Mouse (Mus musculus) cerebellum, adult 11-12 months (tissue): ENCODE results near the gene Efcab9.
"Not testable (repeated sequence)": the region's sequence is repeated elsewhere in the genome, so short reads cannot be mapped to it uniquely, and the experiment has no call there.

Experiments
- DNase-seq: peaks from one replicate; pipeline ENCODE4 v3.0.0; 2022

Efcab9 gene

GRCm38 (mm10) chr11:32535646-32536045 lies 3.8 kb upstream of the Efcab9 start:
- DNase-seq = no peak

- peak; percentile 48 for DNase-seq
Measured at GRCm38 (mm10) chr11:32534453-32535075, 2.7 kb upstream of the Efcab9 start.

GRCm38 (mm10) chr11:32533482-32534261 lies 1.8 kb upstream of the Efcab9 start:
- DNase-seq = peak; percentile 78

- peak; percentile 91 for DNase-seq
Measured at GRCm38 (mm10) chr11:32532765-32533481, 1.0 kb upstream of the Efcab9 start, which contains the start of gene Stk10. Stk10 (plus strand) TSS chr11:32533305.

- no peak for DNase-seq
Measured at GRCm38 (mm10) chr11:32530151-32530550, 1.7 kb downstream of the Efcab9 start.

GRCm38 (mm10) chr11:32527006-32527405 lies 4.9 kb downstream of the Efcab9 start:
- DNase-seq = no peak

- no peak for DNase-seq
Measured at GRCm38 (mm10) chr11:32524122-32524920, 7.6 kb downstream of the Efcab9 start.

GRCm38 (mm10) chr11:32521246-32521645 lies 10.6 kb downstream of the Efcab9 start:
- DNase-seq = no peak

GRCm38 (mm10) chr11:32519354-32519753 lies 12.5 kb downstream of the Efcab9 start:
- no peak for DNase-seq

- no peak for DNase-seq
Measured at GRCm38 (mm10) chr11:32518770-32519169, 13.1 kb downstream of the Efcab9 start.

GRCm38 (mm10) chr11:32516916-32517712 lies 14.8 kb downstream of the Efcab9 start:
- DNase-seq = peak; percentile 86

- DNase-seq = peak; percentile 48
Measured at GRCm38 (mm10) chr11:32516091-32516490, 15.8 kb downstream of the Efcab9 start.

- DNase-seq = not testable (repeated sequence)
Measured at GRCm38 (mm10) chr11:32514853-32515252, 17.0 kb downstream of the Efcab9 start.

- no peak for DNase-seq
Measured at GRCm38 (mm10) chr11:32510930-32511329, 21.0 kb downstream of the Efcab9 start.

GRCm38 (mm10) chr11:32505091-32505739 lies 26.7 kb downstream of the Efcab9 start:
- DNase-seq = no peak

- DNase-seq = no peak
Measured at GRCm38 (mm10) chr11:32503711-32504110, 28.2 kb downstream of the Efcab9 start.

- no peak for DNase-seq
Measured at GRCm38 (mm10) chr11:32499931-32500330, 31.9 kb downstream of the Efcab9 start.

GRCm38 (mm10) chr11:32498757-32499535 lies 32.9 kb downstream of the Efcab9 start:
- DNase-seq = peak; percentile 57

- no peak for DNase-seq
Measured at GRCm38 (mm10) chr11:32495283-32495682, 36.6 kb downstream of the Efcab9 start.

GRCm38 (mm10) chr11:32493312-32493711 lies 38.6 kb downstream of the Efcab9 start:
- DNase-seq = no peak

- no peak for DNase-seq
Measured at GRCm38 (mm10) chr11:32491079-32491478, 40.8 kb downstream of the Efcab9 start.
